Mouse (Mus musculus) granulocyte monocyte progenitor cell, adult 5-6 weeks (primary cell): Measurements from ENCODE around the gene Antxr1. TPM values are rescaled to one million over a fixed set of nuclear protein-coding genes. Genes with fewer than 3 reads are reported as not detected.
A peak's percentile ranks its signal among the peaks of the same experiment; 100 is the strongest.

Source experiments
- ATAC-seq: replicated peaks from 2 replicates; pipeline ENCODE4 v1.8.0; 2016; ENCODE audit warnings: mild to moderate bottlenecking, moderate TSS enrichment, inconsistent platforms; ENCODE audit not compliant: poor library complexity, severe bottlenecking
- total RNA-seq, 2 experiments: library from RNA; stranded (forward) in 1 of 2; stranded (reverse) in 1 of 2; fragments of 200-712, 200-1000 nt in 1 of 2; fragments of >200 nt in 1 of 2; fragmentation: Nextera tagmentation in 1 of 2; gene quantifications; 2 replicates each; pipeline ENCODE4 v1.2.3; 2014 to 2017

Antxr1 gene
- total RNA-seq, 2 experiments from 2014 or later, result 0.10 to 1.7 TPM

GRCm38 (mm10) chr6:87251716-87252115, 83.9 kb downstream of the Antxr1 start:
- ATAC-seq, result no peak

- ATAC-seq, result no peak
Observed at GRCm38 (mm10) chr6:87250701-87251100, 84.9 kb downstream of the Antxr1 start.

GRCm38 (mm10) chr6:87248226-87248834, 87.3 kb downstream of the Antxr1 start:
- ATAC-seq, result peak; percentile 72

- 0 out of 2 replicates have a peak, but pooled peaks have one; percentile 20 for ATAC-seq
Observed at GRCm38 (mm10) chr6:87244117-87245100, 91.2 kb downstream of the Antxr1 start.

GRCm38 (mm10) chr6:87237260-87237659, 98.4 kb downstream of the Antxr1 start:
- ATAC-seq, result no peak

GRCm38 (mm10) chr6:87236061-87236460, 99.6 kb downstream of the Antxr1 start:
- ATAC-seq, result no peak

GRCm38 (mm10) chr6:87233111-87233510, 102.5 kb downstream of the Antxr1 start:
- no peak for ATAC-seq

GRCm38 (mm10) chr6:87230041-87230440, 105.6 kb downstream of the Antxr1 start:
- no peak for ATAC-seq

GRCm38 (mm10) chr6:87227940-87228339, 107.7 kb downstream of the Antxr1 start:
- ATAC-seq, result no peak

GRCm38 (mm10) chr6:87226315-87226714, 109.3 kb downstream of the Antxr1 start:
- no peak for ATAC-seq

- ATAC-seq, result no peak
Observed at GRCm38 (mm10) chr6:87225286-87225685, 110.3 kb downstream of the Antxr1 start.

- ATAC-seq, result no peak
Observed at GRCm38 (mm10) chr6:87222854-87223631, 112.6 kb downstream of the Antxr1 start.

GRCm38 (mm10) chr6:87219061-87219992, 116.3 kb downstream of the Antxr1 start:
- no peak for ATAC-seq

GRCm38 (mm10) chr6:87216114-87216591, 119.5 kb downstream of the Antxr1 start:
- no peak for ATAC-seq

GRCm38 (mm10) chr6:87213262-87213661, 122.4 kb downstream of the Antxr1 start:
- no peak for ATAC-seq

- no peak for ATAC-seq
Observed at GRCm38 (mm10) chr6:87211551-87211950, 124.1 kb downstream of the Antxr1 start.

- ATAC-seq, result peak; percentile 67
Observed at GRCm38 (mm10) chr6:87207373-87207982, 128.1 kb downstream of the Antxr1 start.

GRCm38 (mm10) chr6:87206790-87207189, 128.8 kb downstream of the Antxr1 start:
- no peak for ATAC-seq

- ATAC-seq, result no peak
Observed at GRCm38 (mm10) chr6:87203467-87203866, 132.2 kb downstream of the Antxr1 start.
